Mouse (Mus musculus): Measurements from ENCODE around the gene 4930572O03Rik.
"Not testable (repeated sequence)": the region's sequence is repeated elsewhere in the genome, so short reads cannot be mapped to it uniquely, and the experiment has no call there.

GRCm38 (mm10) chr5:15673989-15674388 is 17.1 kb upstream of the 4930572O03Rik start:
- TF ChIP-seq POLR2A (IDR thresholded peaks at IDR 0.05; ENCODE audit: insufficient read length, low read depth); TCF12 (IDR thresholded peaks at IDR 0.05; ENCODE audit: insufficient read depth, poor library complexity, severe bottlenecking); MAX (IDR thresholded peaks at IDR 0.05; ENCODE audit: low read depth); CEBPB (IDR thresholded peaks at IDR 0.05; ENCODE audit: insufficient read depth, poor library complexity, severe bottlenecking); MYOD1 (IDR thresholded peaks at IDR 0.05; ENCODE audit: control insufficient read depth in 1 of 3, insufficient read length in 2 of 3, low read depth in 2 of 3); USF1 (IDR thresholded peaks at IDR 0.05; ENCODE audit: low read depth); SRF (IDR thresholded peaks at IDR 0.05; ENCODE audit: control insufficient read depth, insufficient read length, low read depth): not testable (repeated sequence)
